Comparison of ENCODE assay signal across 15 mouse cellular contexts in genomic region chr1:162035800-162036460, GRCm38 (mm10). TPM values are rescaled to one million over a fixed set of nuclear protein-coding genes. Genes with fewer than 3 reads are reported as not detected.
DNase-seq lines count a peak whose midpoint lies in the region; ATAC-seq and TF ChIP-seq lines count a peak whose summit lies in the region.
"Had no signal": no experiment of that assay in that cellular context is flagged by ENCODE, and none has a peak within 500 bp of the region (broad histone marks: within the 10 kb centered on the region; RNA-seq: fewer than 3 reads in every experiment).

No protein-coding gene starts in this region.

- ATAC-seq in heart, postnatal 0 days (ENCODE audit: insufficient read depth, low read depth) = no peak
- no peak for ATAC-seq in midbrain, postnatal 0 days (ENCODE audit: low FRiP score)
- no peak for ATAC-seq in midbrain, embryonic 11.5 days (ENCODE audit: low FRiP score)
- no peak for ATAC-seq in intestine, embryonic 14.5 days (replicated peaks; ENCODE audit: low FRiP score, low TSS enrichment, low read depth)
- no peak for ATAC-seq in stomach, postnatal 0 days (ENCODE audit: low FRiP score, low TSS enrichment)
- ATAC-seq: midbrain, embryonic 16.5 days had no signal

- no peaks in the 10 kb centered on the region for H3K9me3 ChIP-seq in heart, postnatal 0 days (replicated peaks; ENCODE audit: control insufficient read depth, low read length)
- H3K9me3 ChIP-seq in midbrain, postnatal 0 days (ENCODE audit: low read length) = no peaks in the 10 kb centered on the region
- no peaks in the 10 kb centered on the region for H3K9me3 ChIP-seq in midbrain, embryonic 11.5 days (ENCODE audit: control insufficient read depth, low read length)
- H3K9me3 ChIP-seq in intestine, embryonic 14.5 days (ENCODE audit: control insufficient read depth, low read length) = no peaks in the 10 kb centered on the region
- H3K9me3 ChIP-seq in stomach, postnatal 0 days (ENCODE audit: control insufficient read depth, low read length) = no peaks in the 10 kb centered on the region

- H3K4me3 ChIP-seq in heart, postnatal 0 days (ENCODE audit: low read depth, low read length) = no peak overlapping the region
- H3K4me3 ChIP-seq in midbrain, postnatal 0 days (ENCODE audit: low read depth, low read length) = no peak overlapping the region
- H3K4me3 ChIP-seq in midbrain, embryonic 11.5 days (ENCODE audit: low read depth, low read length) = no peak overlapping the region
- H3K4me3 ChIP-seq in intestine, embryonic 14.5 days (ENCODE audit: low read depth, low read length) = no peak overlapping the region
- no peak overlapping the region for H3K4me3 ChIP-seq in stomach, postnatal 0 days (ENCODE audit: low read depth, low read length)

- peak overlapping the region; percentile 63 for H3K27ac ChIP-seq in heart, postnatal 0 days (ENCODE audit: low read depth)
- 0 out of 2 replicates have a peak overlapping the region, but pooled peaks have one; percentile 12 for H3K27ac ChIP-seq in midbrain, postnatal 0 days (ENCODE audit: low read depth, low read length)
- H3K27ac ChIP-seq in midbrain, embryonic 11.5 days (ENCODE audit: low read depth, low read length) = no peak overlapping the region
- peak overlapping the region; percentile 60 for H3K27ac ChIP-seq in intestine, embryonic 14.5 days (ENCODE audit: low read depth)
- peak overlapping the region; percentile 49; the same call in 1 of the 2 replicates for H3K27ac ChIP-seq in stomach, postnatal 0 days (replicated peaks)

- no peaks in the 10 kb centered on the region for H3K27me3 ChIP-seq in heart, postnatal 0 days (ENCODE audit: control insufficient read depth, insufficient read depth, low read length)
- H3K27me3 ChIP-seq in midbrain, postnatal 0 days (ENCODE audit: insufficient read depth, low read length) = no peaks in the 10 kb centered on the region
- H3K27me3 ChIP-seq in midbrain, embryonic 11.5 days (ENCODE audit: control insufficient read depth, insufficient read depth, low read length) = no peaks in the 10 kb centered on the region
- no peaks in the 10 kb centered on the region for H3K27me3 ChIP-seq in intestine, embryonic 14.5 days (replicated peaks; ENCODE audit: control insufficient read depth, insufficient read depth, low read length)
- no peaks in the 10 kb centered on the region for H3K27me3 ChIP-seq in stomach, postnatal 0 days (ENCODE audit: control insufficient read depth, insufficient read depth, low read length)

- TF ChIP-seq CTCF in heart, postnatal 0 days (IDR thresholded peaks at IDR 0.05; ENCODE audit: low read depth) = no peak
- TF ChIP-seq CTCF in midbrain, postnatal 0 days (IDR thresholded peaks at IDR 0.05) = no peak
- no peak for TF ChIP-seq CTCF in stomach, postnatal 0 days (IDR thresholded peaks at IDR 0.05; ENCODE audit: low read depth)

- intact Hi-C loops in heart, postnatal 36 days (cut with DNase I) = no loop called here

- no peak for DNase-seq in heart, postnatal 0 days (ENCODE audit: low spot score)
- DNase-seq in heart, postnatal 36 days = no peak
- no peak for DNase-seq in midbrain, postnatal 0 days (ENCODE audit: low spot score)
- DNase-seq in midbrain, embryonic 11.5 days (ENCODE audit: low spot score, missing footprints) = no peak
- DNase-seq in intestine, embryonic 14.5 days (ENCODE audit: low spot score) = no peak
- no peak for DNase-seq in stomach, postnatal 0 days (ENCODE audit: low spot score)
- DNase-seq in yolk sac, embryonic 10.5 days (ENCODE audit: low spot score) = no peak
- DNase-seq: adrenal gland, postnatal 10 days; cerebellum, postnatal 36 days; kidney, postnatal 10 days; lung, postnatal 10 days; spleen, adult 18-20 months had no signal

- no peak overlapping the region for H3K9ac ChIP-seq in heart, postnatal 0 days (replicated peaks; ENCODE audit: low read depth, low read length)
- H3K9ac ChIP-seq in midbrain, postnatal 0 days (replicated peaks; ENCODE audit: low read length, poor library complexity, severe bottlenecking) = no peak overlapping the region
- H3K9ac ChIP-seq in midbrain, embryonic 11.5 days (ENCODE audit: low read length) = no peak overlapping the region
- H3K9ac ChIP-seq in intestine, embryonic 14.5 days (ENCODE audit: low read length) = 0 out of 2 replicates have a peak overlapping the region, but pooled peaks have one; percentile 5
- no peak overlapping the region for H3K9ac ChIP-seq in stomach, postnatal 0 days (ENCODE audit: low read length)

- H3K4me2 ChIP-seq in heart, postnatal 0 days (ENCODE audit: low read depth, low read length) = no peak overlapping the region
- H3K4me2 ChIP-seq in midbrain, postnatal 0 days (ENCODE audit: low read depth, low read length, poor library complexity, severe bottlenecking) = no peak overlapping the region
- no peak overlapping the region for H3K4me2 ChIP-seq in midbrain, embryonic 11.5 days
- H3K4me2 ChIP-seq in intestine, embryonic 14.5 days (ENCODE audit: low read length) = no peak overlapping the region
- no peak overlapping the region for H3K4me2 ChIP-seq in stomach, postnatal 0 days (replicated peaks; ENCODE audit: low read depth)

- no peaks in the 10 kb centered on the region for H3K36me3 ChIP-seq in heart, postnatal 0 days (replicated peaks; ENCODE audit: control insufficient read depth, insufficient read depth, low read length)
- H3K36me3 ChIP-seq in midbrain, postnatal 0 days (ENCODE audit: insufficient read depth, low read length) = no peaks in the 10 kb centered on the region
- H3K36me3 ChIP-seq in midbrain, embryonic 11.5 days (ENCODE audit: control insufficient read depth, insufficient read depth, low read length) = no peaks in the 10 kb centered on the region
- H3K36me3 ChIP-seq in intestine, embryonic 14.5 days (ENCODE audit: control insufficient read depth, insufficient read depth, low read length) = no peaks in the 10 kb centered on the region
- no peaks in the 10 kb centered on the region for H3K36me3 ChIP-seq in stomach, postnatal 0 days (ENCODE audit: control insufficient read depth, insufficient read depth, low read length)

- no peak for TF ChIP-seq EP300 in heart, postnatal 0 days (IDR thresholded peaks at IDR 0.05; ENCODE audit: low read depth)
- no peak for TF ChIP-seq EP300 in stomach, postnatal 0 days (optimal IDR thresholded peaks at IDR 0.05)

- H3K4me1 ChIP-seq in heart, postnatal 0 days (ENCODE audit: control insufficient read depth, insufficient read depth) = peaks cover 14% of the 10 kb centered on the region; the same call in 1 of the 2 replicates
- H3K4me1 ChIP-seq in midbrain, postnatal 0 days (ENCODE audit: insufficient read depth, low read length) = peaks cover 4% of the 10 kb centered on the region; the same call in 1 of the 2 replicates
- H3K4me1 ChIP-seq in midbrain, embryonic 11.5 days (ENCODE audit: control insufficient read depth, insufficient read depth, low read length) = 0 out of 2 replicates have a peak, but pooled peaks cover 2% of the 10 kb centered on the region
- H3K4me1 ChIP-seq in intestine, embryonic 14.5 days (replicated peaks; ENCODE audit: control insufficient read depth, insufficient read depth, low read length) = peaks cover 42% of the 10 kb centered on the region
- H3K4me1 ChIP-seq in stomach, postnatal 0 days (replicated peaks; ENCODE audit: control insufficient read depth, insufficient read depth) = peaks cover 3% of the 10 kb centered on the region; the same call in 1 of the 2 replicates

- WGBS in heart, postnatal 0 days = 74% methylated on average over 6 of the region's 6 CpGs
- 93% methylated on average over 6 of the region's 6 CpGs for WGBS in midbrain, postnatal 0 days
- WGBS in midbrain, embryonic 11.5 days = 96% methylated on average over 6 of the region's 6 CpGs
- 72% methylated on average over 6 of the region's 6 CpGs for WGBS in intestine, embryonic 14.5 days
- WGBS in stomach, postnatal 0 days = 61% methylated on average over 6 of the region's 6 CpGs

RNA-seq across cellular contexts. Expression of gene 4930558K02Rik, which starts 56.5 kb away (rescaled TPM):
- total RNA-seq in heart, postnatal 0 days (2014; rRNA removed; ENCODE audit: low replicate concordance) = not detected in 2 replicates
- polyA plus RNA-seq in heart, postnatal 0 days (2015; fragmentation: Nextera tagmentation; extraction: Ambion mirVana) = not detected in 2 replicates
- not detected for total RNA-seq in heart, postnatal 36 days (2021)
- total RNA-seq in midbrain, postnatal 0 days (2014; rRNA removed) = not detected in 2 replicates
- polyA plus RNA-seq in midbrain, postnatal 0 days (2015; fragmentation: Nextera tagmentation; extraction: Ambion mirVana) = 0.33 and 0.47 TPM in 2 replicates
- not detected in 2 replicates for polyA plus RNA-seq in midbrain, embryonic 11.5 days (2014; fragmentation: Nextera tagmentation; extraction: Ambion mirVana)
- not detected in 2 replicates for polyA plus RNA-seq in intestine, embryonic 14.5 days (2014; fragmentation: Nextera tagmentation; extraction: Ambion mirVana)
- not detected in 2 replicates for polyA plus RNA-seq in stomach, postnatal 0 days (2015; fragmentation: Nextera tagmentation; extraction: Ambion mirVana)
- total RNA-seq: adrenal gland, postnatal 10 days; gastrocnemius, adult 8-10 months had no signal
- polyA plus RNA-seq: forebrain, embryonic 11.5 days had no signal
